Mouse (Mus musculus): ENCODE data around the gene Rad51b. TPM values are rescaled to one million over a fixed set of nuclear protein-coding genes. Genes with fewer than 3 reads are reported as not detected.

Rad51b gene
- total and polyA plus RNA-seq, 2 experiments from 2014 or later, result 1.1 TPM

- H3K9me3 ChIP-seq (ENCODE audit: low read length), result no peaks in the 10 kb centered on the region
- H3K9ac ChIP-seq (replicated peaks; ENCODE audit: low read length), result no peak overlapping the region
- H3K27me3 ChIP-seq (ENCODE audit: insufficient read depth, low read length), result no peaks in the 10 kb centered on the region
- TF ChIP-seq CTCF (IDR thresholded peaks at IDR 0.05; ENCODE audit: low read depth), result no peak
- no peak overlapping the region for H3K4me3 ChIP-seq (ENCODE audit: low read length)
- WGBS, result 88% methylated on average over 7 of the region's 7 CpGs
- H3K27ac ChIP-seq, result no peak overlapping the region
- no peak overlapping the region for H3K4me2 ChIP-seq (ENCODE audit: low read depth, low read length)
- H3K36me3 ChIP-seq (ENCODE audit: insufficient read depth, low read length), result no peaks in the 10 kb centered on the region
- DNase-seq (ENCODE audit: low spot score) (no peak), ATAC-seq (no peak)
- no peaks in the 10 kb centered on the region for H3K4me1 ChIP-seq (ENCODE audit: insufficient read depth, low read length)
Measured at GRCm38 (mm10) chr12:79369512-79370165, 72.6 kb downstream of the Rad51b start.

- Histone ChIP-seq H3K27ac (no peak overlapping the region), H3K4me3 (ENCODE audit: low read length) (no peak overlapping the region), H3K36me3 (ENCODE audit: insufficient read depth, low read length) (no peaks in the 10 kb centered on the region), H3K27me3 (ENCODE audit: insufficient read depth, low read length) (no peaks in the 10 kb centered on the region), H3K4me1 (ENCODE audit: insufficient read depth, low read length) (no peaks in the 10 kb centered on the region), H3K9me3 (ENCODE audit: low read length) (no peaks in the 10 kb centered on the region), H3K4me2 (ENCODE audit: low read depth, low read length) (no peak overlapping the region), H3K9ac (replicated peaks; ENCODE audit: low read length) (no peak overlapping the region)
- no peak for TF ChIP-seq CTCF (IDR thresholded peaks at IDR 0.05; ENCODE audit: low read depth)
- ATAC-seq, result no peak
- no peak for DNase-seq (ENCODE audit: low spot score)
- WGBS, result 83% methylated on average over 5 of the region's 5 CpGs
Measured at GRCm38 (mm10) chr12:79372697-79373096, 75.6 kb downstream of the Rad51b start.

GRCm38 (mm10) chr12:79377378-79377777 is 80.3 kb downstream of the Rad51b start:
- Histone ChIP-seq H3K36me3 (ENCODE audit: insufficient read depth, low read length) (no peaks in the 10 kb centered on the region), H3K9ac (replicated peaks; ENCODE audit: low read length) (no peak overlapping the region), H3K4me1 (ENCODE audit: insufficient read depth, low read length) (no peaks in the 10 kb centered on the region), H3K9me3 (ENCODE audit: low read length) (no peaks in the 10 kb centered on the region), H3K27me3 (ENCODE audit: insufficient read depth, low read length) (no peaks in the 10 kb centered on the region), H3K27ac (no peak overlapping the region), H3K4me3 (ENCODE audit: low read length) (no peak overlapping the region), H3K4me2 (ENCODE audit: low read depth, low read length) (no peak overlapping the region)
- 95% methylated on average over 1 of the region's 1 CpGs for WGBS
- TF ChIP-seq CTCF (IDR thresholded peaks at IDR 0.05; ENCODE audit: low read depth), result no peak
- ATAC-seq (no peak), DNase-seq (ENCODE audit: low spot score) (no peak)

GRCm38 (mm10) chr12:79377861-79378260 is 80.8 kb downstream of the Rad51b start:
- TF ChIP-seq CTCF (IDR thresholded peaks at IDR 0.05; ENCODE audit: low read depth), result no peak
- Histone ChIP-seq H3K27me3 (ENCODE audit: insufficient read depth, low read length) (no peaks in the 10 kb centered on the region), H3K4me2 (ENCODE audit: low read depth, low read length) (no peak overlapping the region), H3K9ac (replicated peaks; ENCODE audit: low read length) (no peak overlapping the region), H3K9me3 (ENCODE audit: low read length) (no peaks in the 10 kb centered on the region), H3K27ac (no peak overlapping the region), H3K4me1 (ENCODE audit: insufficient read depth, low read length) (no peaks in the 10 kb centered on the region), H3K4me3 (ENCODE audit: low read length) (no peak overlapping the region), H3K36me3 (ENCODE audit: insufficient read depth, low read length) (no peaks in the 10 kb centered on the region)
- 52% methylated on average over 4 of the region's 4 CpGs for WGBS
- no peak for ATAC-seq
- DNase-seq (ENCODE audit: low spot score), result no peak

GRCm38 (mm10) chr12:79380190-79380589 is 83.1 kb downstream of the Rad51b start:
- DNase-seq (ENCODE audit: low spot score), result no peak

GRCm38 (mm10) chr12:79381489-79381888 is 84.4 kb downstream of the Rad51b start:
- Histone ChIP-seq H3K9me3 (ENCODE audit: low read length) (no peaks in the 10 kb centered on the region), H3K27ac (no peak overlapping the region), H3K27me3 (ENCODE audit: insufficient read depth, low read length) (no peaks in the 10 kb centered on the region), H3K36me3 (ENCODE audit: insufficient read depth, low read length) (no peaks in the 10 kb centered on the region), H3K9ac (replicated peaks; ENCODE audit: low read length) (no peak overlapping the region), H3K4me1 (ENCODE audit: insufficient read depth, low read length) (no peaks in the 10 kb centered on the region), H3K4me3 (ENCODE audit: low read length) (no peak overlapping the region), H3K4me2 (ENCODE audit: low read depth, low read length) (no peak overlapping the region)
- WGBS, result 83% methylated on average over 3 of the region's 3 CpGs
- ATAC-seq (no peak), DNase-seq (ENCODE audit: low spot score) (no peak)
- no peak for TF ChIP-seq CTCF (IDR thresholded peaks at IDR 0.05; ENCODE audit: low read depth)

More at GRCm38 (mm10) chr12:79380190-79380589, 83.1 kb downstream of the Rad51b start:
- Histone ChIP-seq H3K4me1 (ENCODE audit: insufficient read depth, low read length) (no peaks in the 10 kb centered on the region), H3K36me3 (ENCODE audit: insufficient read depth, low read length) (no peaks in the 10 kb centered on the region), H3K9me3 (ENCODE audit: low read length) (no peaks in the 10 kb centered on the region), H3K27ac (no peak overlapping the region), H3K27me3 (ENCODE audit: insufficient read depth, low read length) (no peaks in the 10 kb centered on the region), H3K9ac (replicated peaks; ENCODE audit: low read length) (no peak overlapping the region), H3K4me2 (ENCODE audit: low read depth, low read length) (no peak overlapping the region), H3K4me3 (ENCODE audit: low read length) (no peak overlapping the region)
- no peak for TF ChIP-seq CTCF (IDR thresholded peaks at IDR 0.05; ENCODE audit: low read depth)
- ATAC-seq, result no peak
- 76% methylated on average over 1 of the region's 1 CpGs for WGBS

GRCm38 (mm10) chr12:79382416-79382815 is 85.3 kb downstream of the Rad51b start:
- no peak for TF ChIP-seq CTCF (IDR thresholded peaks at IDR 0.05; ENCODE audit: low read depth)
- H3K27me3 ChIP-seq (ENCODE audit: insufficient read depth, low read length), result no peaks in the 10 kb centered on the region
- ATAC-seq (no peak), DNase-seq (ENCODE audit: low spot score) (no peak)
- H3K9ac ChIP-seq (replicated peaks; ENCODE audit: low read length), result no peak overlapping the region
- no peaks in the 10 kb centered on the region for H3K9me3 ChIP-seq (ENCODE audit: low read length)
- H3K4me2 ChIP-seq (ENCODE audit: low read depth, low read length), result no peak overlapping the region
- no peaks in the 10 kb centered on the region for H3K36me3 ChIP-seq (ENCODE audit: insufficient read depth, low read length)
- no peak overlapping the region for H3K27ac ChIP-seq
- H3K4me3 ChIP-seq (ENCODE audit: low read length), result no peak overlapping the region
- H3K4me1 ChIP-seq (ENCODE audit: insufficient read depth, low read length), result no peaks in the 10 kb centered on the region
- 49% methylated on average over 2 of the region's 2 CpGs for WGBS
